Mouse (Mus musculus) erythroblast, embryonic 14.5 days (primary cell): Measurements from ENCODE around the gene Gm17651. TPM values are rescaled to one million over a fixed set of nuclear protein-coding genes. Genes with fewer than 3 reads are reported as not detected.

Experiments
- H3K27me3 ChIP-seq: 2 replicates; pipeline ENCODE4 v1.6.1; 2012; ENCODE audit warnings: inconsistent platforms; ENCODE audit not compliant: control insufficient read depth
- H3K36me3 ChIP-seq: 2 replicates; pipeline ENCODE4 v1.6.1; 2012; ENCODE audit warnings: mild to moderate bottlenecking, inconsistent platforms; ENCODE audit not compliant: control insufficient read depth
- H3K4me1 ChIP-seq: 2 replicates; pipeline ENCODE4 v1.6.1; 2012; ENCODE audit warnings: inconsistent platforms; ENCODE audit not compliant: control insufficient read depth
- H3K4me3 ChIP-seq: replicated peaks from 2 replicates; pipeline ENCODE3; 2012; ENCODE audit warnings: moderate library complexity, mild to moderate bottlenecking, inconsistent platforms
- H3K9me3 ChIP-seq: 2 replicates; pipeline ENCODE4 v1.6.1; 2012; ENCODE audit warnings: low read length, inconsistent platforms, mixed read lengths; ENCODE audit not compliant: control insufficient read depth
- GATA1 ChIP-seq: IDR thresholded peaks from 2 replicates; pipeline ENCODE4 v1.6.1; 2012; ENCODE audit warnings: low read length, inconsistent platforms, mixed read lengths
- TAL1 ChIP-seq: IDR thresholded peaks from 3 replicates; pipeline ENCODE4 v1.6.1; 2012; ENCODE audit warnings: low read length, inconsistent platforms, mixed read lengths
- polyA plus RNA-seq: library from polyadenylated mRNA; stranded (reverse); fragments of >175 nt; gene quantifications from 2 replicates; pipeline ENCODE4 v1.2.3, GENCODE M21; 2012

Gm17651 gene
- polyA plus RNA-seq, 1 experiment, result not detected

GRCm38 (mm10) chr3:97682159-97682502 lies 7.6 kb upstream of the Gm17651 start:
- TF ChIP-seq GATA1, result no peak
- TF ChIP-seq TAL1, result no peak
- Histone ChIP-seq H3K4me3 (peak overlapping the region; percentile 54), H3K36me3 (no peaks in the 10 kb centered on the region)

DNA sequence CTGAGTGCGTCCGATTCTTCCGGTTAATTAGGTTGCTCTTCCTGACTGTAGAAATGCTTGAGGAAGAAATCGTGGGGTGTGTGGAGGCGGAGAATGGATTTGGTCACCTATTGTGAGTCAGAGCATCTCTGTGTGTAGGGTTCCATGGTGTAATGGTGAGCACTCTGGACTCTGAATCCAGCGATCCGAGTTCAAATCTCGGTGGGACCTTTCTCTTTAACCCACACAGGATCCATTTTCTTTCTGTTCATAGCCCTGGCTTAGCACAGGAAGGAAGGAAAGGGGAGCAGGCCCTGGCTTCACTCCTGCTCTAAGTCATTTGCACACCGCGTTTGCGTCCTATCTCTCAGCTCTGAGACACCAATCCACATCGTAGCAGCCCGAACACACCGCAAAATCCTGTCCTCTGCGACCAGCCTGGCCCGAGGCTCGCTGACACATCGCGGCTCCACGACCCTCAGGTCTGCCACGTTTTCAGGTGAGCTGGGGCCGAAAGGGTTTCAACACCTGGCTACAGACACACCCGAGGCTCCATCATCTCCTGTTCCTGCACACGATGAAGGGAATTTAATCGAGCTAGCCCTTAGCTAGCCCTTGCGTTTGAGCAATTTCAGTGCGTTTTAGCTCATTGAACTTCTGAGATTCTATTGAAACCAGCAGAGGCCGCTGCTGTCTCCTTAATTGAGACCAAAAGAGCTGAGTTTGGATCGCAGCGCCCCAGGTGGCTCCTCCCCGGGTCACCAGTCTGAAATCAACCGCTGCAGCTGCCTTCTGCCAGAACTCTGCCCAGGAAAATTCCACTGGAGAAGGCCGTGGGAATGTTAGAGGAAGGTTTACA lies 7.0 kb upstream of the Gm17651 start:
- no peaks in the 10 kb centered on the region for H3K9me3 ChIP-seq
- no peaks in the 10 kb centered on the region for H3K36me3 ChIP-seq
- TF ChIP-seq GATA1 (no peak), TAL1 (no peak)

More at GRCm38 (mm10) chr3:97682159-97682502, 7.6 kb upstream of the Gm17651 start:
- H3K27me3 ChIP-seq, result peaks cover 42% of the 10 kb centered on the region
- H3K4me1 ChIP-seq, result peaks cover 20% of the 10 kb centered on the region
- no peaks in the 10 kb centered on the region for H3K9me3 ChIP-seq

GRCm38 (mm10) chr3:97680631-97681320 lies 6.3 kb upstream of the Gm17651 start:
- H3K4me3 ChIP-seq, result peak overlapping the region; percentile 54
- H3K27me3 ChIP-seq, result peaks cover 42% of the 10 kb centered on the region
- H3K36me3 ChIP-seq, result no peaks in the 10 kb centered on the region
- no peak for TF ChIP-seq GATA1
- TF ChIP-seq TAL1, result no peak
- no peaks in the 10 kb centered on the region for H3K9me3 ChIP-seq
- H3K4me1 ChIP-seq, result peaks cover 20% of the 10 kb centered on the region

More for the DNA sequence above, 7.0 kb upstream of the Gm17651 start:
- Histone ChIP-seq H3K4me1 (peaks cover 20% of the 10 kb centered on the region), H3K4me3 (peak overlapping the region; percentile 54), H3K27me3 (peaks cover 42% of the 10 kb centered on the region)

GRCm38 (mm10) chr3:97678416-97678815 lies 3.9 kb upstream of the Gm17651 start:
- TF ChIP-seq TAL1 (no peak), GATA1 (no peak)
- H3K4me1 ChIP-seq, result peaks cover 20% of the 10 kb centered on the region
- no peaks in the 10 kb centered on the region for H3K9me3 ChIP-seq
- H3K4me3 ChIP-seq, result no peak overlapping the region
- peaks cover 29% of the 10 kb centered on the region for H3K27me3 ChIP-seq
- no peaks in the 10 kb centered on the region for H3K36me3 ChIP-seq

DNA sequence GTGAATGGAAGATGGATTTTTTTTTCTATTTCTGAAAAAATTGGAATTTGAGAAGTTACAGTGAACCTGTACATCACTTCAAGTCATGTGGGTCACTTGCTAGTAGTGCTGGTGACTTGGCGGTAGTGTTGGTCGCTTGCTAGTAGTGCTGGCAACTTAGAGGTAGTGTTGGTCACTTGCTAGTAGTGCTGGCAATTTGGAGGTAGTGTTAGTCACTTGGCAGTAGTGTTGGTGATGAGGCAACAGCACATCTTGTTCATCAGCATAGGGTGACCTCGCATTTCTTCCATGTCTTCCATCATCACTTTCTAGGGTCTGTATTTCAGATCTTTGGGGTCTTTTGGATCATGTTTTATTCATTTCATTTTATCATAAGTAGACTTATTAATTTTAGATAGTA lies 1.6 kb upstream of the Gm17651 start:
- Histone ChIP-seq H3K36me3 (peaks cover 1% of the 10 kb centered on the region; the same call in 1 of the 2 replicates), H3K4me1 (peaks cover 7% of the 10 kb centered on the region), H3K9me3 (no peaks in the 10 kb centered on the region), H3K4me3 (no peak overlapping the region), H3K27me3 (peaks cover 8% of the 10 kb centered on the region)
- TF ChIP-seq GATA1, result no peak
- no peak for TF ChIP-seq TAL1

GRCm38 (mm10) chr3:97667093-97667675 lies 7.3 kb downstream of the Gm17651 start:
- peaks cover 42% of the 10 kb centered on the region for H3K36me3 ChIP-seq
- H3K4me1 ChIP-seq, result no peaks in the 10 kb centered on the region
- no peak for TF ChIP-seq GATA1
- TF ChIP-seq TAL1, result no peak
- no peak overlapping the region for H3K4me3 ChIP-seq
- H3K27me3 ChIP-seq, result no peaks in the 10 kb centered on the region
- no peaks in the 10 kb centered on the region for H3K9me3 ChIP-seq

- TF ChIP-seq TAL1, result no peak
- TF ChIP-seq GATA1, result no peak
- no peak overlapping the region for H3K4me3 ChIP-seq
- peaks cover 42% of the 10 kb centered on the region for H3K36me3 ChIP-seq
These were observed 8.3 kb downstream of the Gm17651 start for GRCm38 (mm10) chr3:97666154-97666553.

DNA sequence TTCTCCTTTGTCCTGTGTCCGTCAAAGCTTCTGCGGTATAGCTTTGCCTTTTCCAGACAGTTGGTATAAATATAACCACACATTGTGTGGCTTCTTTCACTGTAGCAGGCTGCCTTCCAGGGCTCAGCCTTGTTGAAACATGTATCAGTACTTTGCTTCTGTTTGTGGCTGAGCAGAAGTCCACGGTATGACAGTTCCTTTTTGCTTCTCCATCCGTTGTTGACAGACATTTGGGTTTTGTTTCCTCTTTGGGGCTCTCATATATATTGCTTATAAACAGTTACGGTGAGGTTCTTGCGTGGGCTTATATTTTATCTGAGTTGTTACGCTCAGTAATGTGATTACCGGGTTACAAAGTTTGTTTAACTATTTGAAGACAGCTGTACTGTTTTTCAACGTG lies 9.0 kb downstream of the Gm17651 start:
- Histone ChIP-seq H3K27me3 (no peaks in the 10 kb centered on the region), H3K9me3 (no peaks in the 10 kb centered on the region), H3K4me3 (no peak overlapping the region), H3K4me1 (no peaks in the 10 kb centered on the region), H3K36me3 (peaks cover 40% of the 10 kb centered on the region)
- TF ChIP-seq GATA1 (no peak), TAL1 (no peak)

More at GRCm38 (mm10) chr3:97666154-97666553, 8.3 kb downstream of the Gm17651 start:
- Histone ChIP-seq H3K4me1 (no peaks in the 10 kb centered on the region), H3K27me3 (no peaks in the 10 kb centered on the region), H3K9me3 (no peaks in the 10 kb centered on the region)

- peaks cover 29% of the 10 kb centered on the region for H3K4me1 ChIP-seq
- no peak overlapping the region for H3K4me3 ChIP-seq
- peaks cover 21% of the 10 kb centered on the region for H3K36me3 ChIP-seq
- no peaks in the 10 kb centered on the region for H3K27me3 ChIP-seq
- TF ChIP-seq GATA1 (no peak), TAL1 (no peak)
- no peaks in the 10 kb centered on the region for H3K9me3 ChIP-seq
These were observed 13.3 kb downstream of the Gm17651 start for GRCm38 (mm10) chr3:97661206-97661605.
